Mouse (Mus musculus): ENCODE measurements at regions not wholly inside any gene's neighbourhood (a gene's known extent, or its start where the extent isn't known, plus 50 kb on each side); places are given as distances from the start of the nearest gene placed in this dataset.

- no peak for TF ChIP-seq CTCF (IDR thresholded peaks at IDR 0.05; ENCODE audit: borderline replicate concordance, insufficient read depth, low read depth, low read length)
- TF ChIP-seq POLR2A (IDR thresholded peaks at IDR 0.05; ENCODE audit: borderline replicate concordance, insufficient read depth, low read length): no peak
These were observed 597.9 kb upstream of the Zwint start for GRCm38 (mm10) chr10:72056725-72057124.
